Mouse (Mus musculus) kidney, adult 2 months (tissue): Measurements from ENCODE around the gene Shtn1.

Experiments
- CTCF ChIP-seq: fragments of 200-500 bp; conservative IDR thresholded peaks from 2 replicates; pipeline ENCODE4 v1.5.1; 2011; ENCODE audit warnings: low read depth, mild to moderate bottlenecking, control low read depth, low read length, moderate library complexity, mixed read lengths; ENCODE audit not compliant: insufficient read depth, insufficient read length
- POLR2A ChIP-seq: fragments of 200-500 bp; IDR thresholded peaks from one replicate; pipeline ENCODE4 v1.6.1; 2011; ENCODE audit warnings: low read depth, low read length, control low read depth

DNA sequence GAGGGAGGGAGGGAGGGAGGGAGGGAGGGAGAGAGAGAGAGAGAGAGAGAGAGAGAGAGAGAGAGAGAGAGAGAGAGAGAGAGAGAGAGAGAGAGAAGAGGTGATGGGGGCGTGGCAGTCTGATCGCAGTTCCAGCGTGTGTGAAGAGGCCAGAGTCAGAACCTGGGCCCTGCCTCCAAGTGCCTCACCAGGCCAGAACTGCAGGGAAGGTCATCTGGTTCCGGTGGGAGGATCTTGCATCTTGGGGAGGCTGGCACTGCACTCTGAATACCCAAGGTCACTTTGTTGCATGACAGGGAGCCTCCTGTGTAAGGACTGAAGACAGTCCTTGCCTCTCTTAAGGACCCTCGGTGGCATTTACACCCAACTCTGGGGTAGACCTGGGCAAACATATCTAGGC is 231 bp upstream of the Shtn1 start:
- TF ChIP-seq POLR2A (no peak), CTCF (no peak)
